Mouse (Mus musculus) heart, postnatal 4 days (tissue): Measurements from ENCODE around the gene Hdac2. TPM values are rescaled to one million over a fixed set of nuclear protein-coding genes. Genes with fewer than 3 reads are reported as not detected.

Experiments
- DNase-seq: peaks from one replicate; pipeline ENCODE4 v3.0.0; 2021
- total RNA-seq, 2 experiments: library from RNA; stranded (reverse); gene quantifications; 2 replicates each; pipeline ENCODE4 v1.2.3; 2021

Hdac2 gene
- 100 to 1,000 TPM; 100 to 104 TPM for total RNA-seq

GRCm38 (mm10) chr10:36974086-36974675, at the start of gene Hdac2:
Gene Hdac2, plus strand, starts transcription at chr10:36974544.
- peak; percentile 90 for DNase-seq

GRCm38 (mm10) chr10:36928212-36928611, 46.1 kb upstream of the Hdac2 start:
- no peak for DNase-seq

GRCm38 (mm10) chr10:36935863-36936262, 38.5 kb upstream of the Hdac2 start:
- DNase-seq, result no peak

GRCm38 (mm10) chr10:36936271-36936670, 38.1 kb upstream of the Hdac2 start:
- DNase-seq, result no peak

- no peak for DNase-seq
Observed at GRCm38 (mm10) chr10:36951742-36952141, 22.6 kb upstream of the Hdac2 start.

GRCm38 (mm10) chr10:36952622-36953021, 21.7 kb upstream of the Hdac2 start:
- DNase-seq, result no peak

GRCm38 (mm10) chr10:36959563-36960110, 14.7 kb upstream of the Hdac2 start:
- no peak for DNase-seq

- no peak for DNase-seq
Observed at GRCm38 (mm10) chr10:36964406-36964805, 9.9 kb upstream of the Hdac2 start.

GRCm38 (mm10) chr10:36974676-36975520, 554 bp downstream of the Hdac2 start:
- DNase-seq, result peak; percentile 75

- DNase-seq, result no peak
Observed at GRCm38 (mm10) chr10:36981866-36982265, 7.5 kb downstream of the Hdac2 start.

- no peak for DNase-seq
Observed at GRCm38 (mm10) chr10:36992149-36992548, 17.8 kb downstream of the Hdac2 start.

GRCm38 (mm10) chr10:37000839-37001238, 26.5 kb downstream of the Hdac2 start:
- no peak for DNase-seq

- DNase-seq, result peak; percentile 82
Observed at GRCm38 (mm10) chr10:37014274-37015107, 40.1 kb downstream of the Hdac2 start.

GRCm38 (mm10) chr10:37015729-37016128, 41.4 kb downstream of the Hdac2 start:
- DNase-seq, result no peak

- DNase-seq, result no peak
Observed at GRCm38 (mm10) chr10:37016200-37016599, 41.9 kb downstream of the Hdac2 start.

GRCm38 (mm10) chr10:37024301-37024700, 50.0 kb downstream of the Hdac2 start:
- no peak for DNase-seq

GRCm38 (mm10) chr10:37028651-37029050, 54.3 kb downstream of the Hdac2 start:
- no peak for DNase-seq

GRCm38 (mm10) chr10:37035090-37035497, 60.8 kb downstream of the Hdac2 start:
- peak; percentile 17 for DNase-seq

GRCm38 (mm10) chr10:37047661-37048098, 73.3 kb downstream of the Hdac2 start:
- peak; percentile 44 for DNase-seq
